Mouse (Mus musculus): ENCODE measurements at regions not wholly inside any gene's neighbourhood (a gene's known extent, or its start where the extent isn't known, plus 50 kb on each side); places are given as distances from the start of the nearest gene placed in this dataset.

- no peaks in the 10 kb centered on the region for H3K36me3 ChIP-seq (ENCODE audit: control insufficient read depth, insufficient read depth)
- H3K79me2 ChIP-seq (ENCODE audit: control insufficient read depth, insufficient read depth), result no peaks in the 10 kb centered on the region
- H3K4me3 ChIP-seq (ENCODE audit: insufficient read depth, poor library complexity, severe bottlenecking), result no peak overlapping the region
- TF ChIP-seq FOSL1 (IDR thresholded peaks at IDR 0.05; ENCODE audit: insufficient read depth, low read length, poor library complexity, severe bottlenecking) (no peak), MAX (IDR thresholded peaks at IDR 0.05) (no peak), MYOG (IDR thresholded peaks at IDR 0.05; ENCODE audit: control insufficient read depth, extremely low read depth, insufficient read length) (no peak), CTCF (IDR thresholded peaks at IDR 0.05; ENCODE audit: control insufficient read depth, insufficient read depth, insufficient read length) (no peak), CEBPB (IDR thresholded peaks at IDR 0.05; ENCODE audit: low read depth) (no peak), USF1 (IDR thresholded peaks at IDR 0.05; ENCODE audit: low read depth) (no peak), MYOD1 (IDR thresholded peaks at IDR 0.05; ENCODE audit: control insufficient read depth, insufficient read length, low read depth) (no peak)
- no peaks in the 10 kb centered on the region for H3K79me3 ChIP-seq (ENCODE audit: low read depth)
- no peak overlapping the region for H3ac ChIP-seq (ENCODE audit: control insufficient read depth, insufficient read length, low read depth)
- H3K27me3 ChIP-seq (ENCODE audit: control insufficient read depth, insufficient read depth, insufficient read length), result no peaks in the 10 kb centered on the region
Observed at GRCm38 (mm10) chr7:129937715-129938114, 346.1 kb downstream of the Wdr11 start.

- Histone ChIP-seq H3K4me3 (ENCODE audit: insufficient read depth, poor library complexity, severe bottlenecking) (no peak overlapping the region), H3ac (ENCODE audit: control insufficient read depth, insufficient read length, low read depth) (no peak overlapping the region), H3K36me3 (ENCODE audit: control insufficient read depth, insufficient read depth) (no peaks in the 10 kb centered on the region), H3K79me2 (ENCODE audit: control insufficient read depth, insufficient read depth) (no peaks in the 10 kb centered on the region), H3K27me3 (ENCODE audit: control insufficient read depth, insufficient read depth, insufficient read length) (no peaks in the 10 kb centered on the region), H3K79me3 (ENCODE audit: low read depth) (no peaks in the 10 kb centered on the region)
- no peak for TF ChIP-seq CTCF (IDR thresholded peaks at IDR 0.05; ENCODE audit: control insufficient read depth, insufficient read depth, insufficient read length)
- no peak for TF ChIP-seq MYOD1 (IDR thresholded peaks at IDR 0.05; ENCODE audit: control insufficient read depth, insufficient read length, low read depth)
- TF ChIP-seq MYOG (IDR thresholded peaks at IDR 0.05; ENCODE audit: control insufficient read depth, extremely low read depth, insufficient read length), result no peak
- no peak for TF ChIP-seq MAX (IDR thresholded peaks at IDR 0.05)
- TF ChIP-seq USF1 (IDR thresholded peaks at IDR 0.05; ENCODE audit: low read depth), result no peak
- TF ChIP-seq FOSL1 (IDR thresholded peaks at IDR 0.05; ENCODE audit: insufficient read depth, low read length, poor library complexity, severe bottlenecking), result no peak
- no peak for TF ChIP-seq CEBPB (IDR thresholded peaks at IDR 0.05; ENCODE audit: low read depth)
Observed at GRCm38 (mm10) chr7:129938141-129938540, 346.5 kb downstream of the Wdr11 start.

DNA sequence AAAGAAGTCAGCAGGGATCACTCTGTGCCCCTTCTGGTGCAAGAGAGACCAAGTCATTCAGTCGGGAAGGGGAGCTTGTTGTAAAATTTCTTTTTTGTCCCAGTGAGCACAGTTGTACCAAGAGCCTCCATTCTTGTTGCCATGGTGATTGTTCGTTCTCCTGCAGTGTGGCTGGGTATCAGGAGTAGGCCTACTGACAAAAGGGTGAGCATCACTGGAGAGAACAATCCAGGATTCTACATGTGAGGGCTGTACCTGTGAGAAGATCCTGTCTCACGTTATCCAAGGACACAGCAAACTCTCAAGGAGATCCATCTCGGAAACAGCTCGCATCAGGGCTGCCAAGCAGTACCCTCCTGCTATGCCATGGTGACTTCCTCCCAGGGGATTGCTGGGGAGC, 347.6 kb downstream of the Wdr11 start:
- no peak for TF ChIP-seq USF1 (IDR thresholded peaks at IDR 0.05; ENCODE audit: low read depth)
- Histone ChIP-seq H3ac (ENCODE audit: control insufficient read depth, insufficient read length, low read depth) (no peak overlapping the region), H3K79me3 (ENCODE audit: low read depth) (no peaks in the 10 kb centered on the region), H3K27me3 (ENCODE audit: control insufficient read depth, insufficient read depth, insufficient read length) (no peaks in the 10 kb centered on the region), H3K79me2 (ENCODE audit: control insufficient read depth, insufficient read depth) (no peaks in the 10 kb centered on the region), H3K4me3 (ENCODE audit: insufficient read depth, poor library complexity, severe bottlenecking) (no peak overlapping the region), H3K36me3 (ENCODE audit: control insufficient read depth, insufficient read depth) (no peaks in the 10 kb centered on the region)

DNA sequence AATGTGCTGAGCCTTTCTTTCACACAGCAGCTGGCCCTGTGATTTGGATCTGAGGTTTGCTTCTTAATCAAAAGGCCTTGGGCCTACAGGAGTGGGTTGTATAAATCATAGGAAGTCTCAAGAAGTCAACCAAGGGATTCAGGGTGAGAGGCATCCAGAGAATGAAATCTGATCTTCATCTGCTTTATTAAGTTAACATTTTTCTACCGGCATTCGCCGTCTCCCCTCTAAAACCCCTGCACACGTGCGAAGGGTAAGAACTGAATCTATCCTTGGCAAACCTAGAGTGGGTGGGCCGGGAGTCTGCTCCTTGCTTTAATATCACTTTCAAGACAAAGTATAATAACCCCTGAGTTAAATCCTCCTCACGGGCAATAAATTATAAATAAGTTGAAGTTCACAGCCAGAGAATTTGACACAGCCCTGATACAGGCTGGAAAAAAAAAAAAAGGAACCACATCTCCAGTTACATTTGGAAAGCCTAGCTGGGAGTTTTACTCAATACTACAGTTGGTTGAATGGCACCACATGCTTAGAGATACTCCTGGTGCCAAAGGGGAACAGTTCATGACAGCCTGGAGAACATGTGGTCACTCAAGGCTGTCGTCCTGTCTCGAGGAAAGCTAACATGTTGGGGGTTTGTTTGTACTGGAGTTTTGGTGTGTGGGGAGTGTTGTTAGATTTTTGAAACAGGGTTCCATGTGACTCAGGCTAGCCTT, 349.8 kb downstream of the Wdr11 start:
- Histone ChIP-seq H3K27me3 (ENCODE audit: control insufficient read depth, insufficient read depth, insufficient read length) (no peaks in the 10 kb centered on the region), H3K36me3 (ENCODE audit: control insufficient read depth, insufficient read depth) (no peaks in the 10 kb centered on the region), H3K79me2 (ENCODE audit: control insufficient read depth, insufficient read depth) (no peaks in the 10 kb centered on the region), H3K79me3 (ENCODE audit: low read depth) (no peaks in the 10 kb centered on the region), H3K4me3 (ENCODE audit: insufficient read depth, poor library complexity, severe bottlenecking) (no peak overlapping the region), H3ac (ENCODE audit: control insufficient read depth, insufficient read length, low read depth) (no peak overlapping the region)
- TF ChIP-seq FOSL1 (IDR thresholded peaks at IDR 0.05; ENCODE audit: insufficient read depth, low read length, poor library complexity, severe bottlenecking) (no peak), MYOG (IDR thresholded peaks at IDR 0.05; ENCODE audit: control insufficient read depth, extremely low read depth, insufficient read length) (no peak), MYOD1 (IDR thresholded peaks at IDR 0.05; ENCODE audit: control insufficient read depth, insufficient read length, low read depth) (no peak)

GRCm38 (mm10) chr7:129948613-129949110, 357.0 kb downstream of the Wdr11 start:
- Histone ChIP-seq H3K27me3 (ENCODE audit: control insufficient read depth, insufficient read depth, insufficient read length) (no peaks in the 10 kb centered on the region), H3K4me3 (ENCODE audit: insufficient read depth, poor library complexity, severe bottlenecking) (no peak overlapping the region), H3K36me3 (ENCODE audit: control insufficient read depth, insufficient read depth) (no peaks in the 10 kb centered on the region), H3K79me2 (ENCODE audit: control insufficient read depth, insufficient read depth) (no peaks in the 10 kb centered on the region), H3K79me3 (ENCODE audit: low read depth) (no peaks in the 10 kb centered on the region), H3ac (ENCODE audit: control insufficient read depth, insufficient read length, low read depth) (no peak overlapping the region)
- no peak for TF ChIP-seq MYOG (IDR thresholded peaks at IDR 0.05; ENCODE audit: control insufficient read depth, extremely low read depth, insufficient read length)
- TF ChIP-seq FOSL1 (IDR thresholded peaks at IDR 0.05; ENCODE audit: insufficient read depth, low read length, poor library complexity, severe bottlenecking), result no peak
- no peak for TF ChIP-seq MYOD1 (IDR thresholded peaks at IDR 0.05; ENCODE audit: control insufficient read depth, insufficient read length, low read depth)
- TF ChIP-seq CTCF (IDR thresholded peaks at IDR 0.05; ENCODE audit: control insufficient read depth, insufficient read depth, insufficient read length), result no peak
- no peak for TF ChIP-seq CEBPB (IDR thresholded peaks at IDR 0.05; ENCODE audit: low read depth)
- TF ChIP-seq USF1 (IDR thresholded peaks at IDR 0.05; ENCODE audit: low read depth), result no peak
- no peak for TF ChIP-seq MAX (IDR thresholded peaks at IDR 0.05)

DNA sequence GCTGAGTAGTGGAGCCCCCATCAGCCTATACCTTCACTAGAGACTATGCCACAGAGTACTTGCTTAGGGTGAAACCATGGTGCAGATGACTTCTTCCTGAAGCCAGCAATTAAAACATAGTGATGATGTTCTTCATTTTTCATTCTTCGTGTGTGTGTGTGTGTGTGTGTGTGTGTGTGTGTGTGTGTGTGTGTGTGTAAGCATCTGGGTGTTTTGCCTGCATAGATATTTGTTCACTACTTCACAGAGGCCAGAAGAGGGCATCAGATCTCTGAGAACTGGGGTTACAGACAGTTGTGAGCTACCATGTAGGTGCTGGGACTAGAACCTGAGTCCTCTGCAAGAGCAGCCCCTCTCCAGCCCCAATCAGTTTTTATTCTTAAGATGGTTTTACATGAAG, 358.8 kb downstream of the Wdr11 start:
- Histone ChIP-seq H3K79me2 (ENCODE audit: control insufficient read depth, insufficient read depth) (no peaks in the 10 kb centered on the region), H3ac (ENCODE audit: control insufficient read depth, insufficient read length, low read depth) (no peak overlapping the region), H3K4me3 (ENCODE audit: insufficient read depth, poor library complexity, severe bottlenecking) (no peak overlapping the region), H3K79me3 (ENCODE audit: low read depth) (no peaks in the 10 kb centered on the region), H3K36me3 (ENCODE audit: control insufficient read depth, insufficient read depth) (no peaks in the 10 kb centered on the region), H3K27me3 (ENCODE audit: control insufficient read depth, insufficient read depth, insufficient read length) (no peaks in the 10 kb centered on the region)
- TF ChIP-seq MYOD1 (IDR thresholded peaks at IDR 0.05; ENCODE audit: control insufficient read depth, insufficient read length, low read depth) (no peak), USF1 (IDR thresholded peaks at IDR 0.05; ENCODE audit: low read depth) (no peak), CEBPB (IDR thresholded peaks at IDR 0.05; ENCODE audit: low read depth) (no peak), CTCF (IDR thresholded peaks at IDR 0.05; ENCODE audit: control insufficient read depth, insufficient read depth, insufficient read length) (no peak), MYOG (IDR thresholded peaks at IDR 0.05; ENCODE audit: control insufficient read depth, extremely low read depth, insufficient read length) (no peak), MAX (IDR thresholded peaks at IDR 0.05) (no peak), FOSL1 (IDR thresholded peaks at IDR 0.05; ENCODE audit: insufficient read depth, low read length, poor library complexity, severe bottlenecking) (no peak)

Data from C2C12 (cell line).